Mouse (Mus musculus): Measurements from ENCODE around the gene Gm28308.

The Gm28308 gene

DNA sequence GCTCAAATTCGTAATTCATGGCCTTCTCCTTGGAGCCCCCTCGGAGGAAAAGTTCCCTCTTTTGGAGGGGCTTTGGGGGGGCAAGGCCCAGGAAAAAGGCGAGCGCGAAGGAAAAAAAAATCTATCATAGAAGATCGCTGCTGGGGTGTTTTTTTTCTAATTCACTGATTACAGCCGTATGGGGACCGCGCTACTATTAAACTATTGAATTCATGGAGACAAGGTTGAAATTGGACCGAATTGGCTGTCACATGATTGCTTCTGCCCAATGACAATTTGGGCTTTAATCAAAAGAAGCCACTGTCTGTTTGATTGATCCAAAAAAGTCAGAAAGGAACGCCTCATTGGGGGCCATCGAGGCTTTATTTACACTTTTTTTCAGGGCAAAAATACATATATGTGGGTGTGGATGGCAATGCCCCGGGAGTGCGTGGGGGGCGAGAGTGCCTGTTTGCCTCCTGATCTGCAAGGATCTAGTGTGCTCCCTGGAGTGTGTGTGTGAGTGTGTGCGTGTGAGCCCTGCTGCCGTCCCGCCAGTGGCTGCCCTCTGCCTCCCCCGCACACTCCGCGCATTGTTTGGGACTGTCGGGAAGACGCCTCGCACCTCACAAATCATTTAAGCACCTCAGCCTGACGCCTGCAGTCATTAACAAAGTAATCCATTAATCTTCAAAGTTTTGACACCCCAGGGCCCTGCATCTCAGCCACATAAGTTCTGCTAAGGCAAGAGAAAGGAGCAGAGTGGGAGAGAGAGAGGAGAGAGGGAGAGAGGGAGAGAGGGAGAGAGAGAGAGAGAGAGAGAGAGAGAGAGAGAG is 48.3 kb downstream of the Gm28308 start, which contains the start of gene Hoxa2:
Hoxa2 (minus strand) TSS at position 206 of the 815 bp plus-strand sequence.
- no peak for DNase-seq

DNA sequence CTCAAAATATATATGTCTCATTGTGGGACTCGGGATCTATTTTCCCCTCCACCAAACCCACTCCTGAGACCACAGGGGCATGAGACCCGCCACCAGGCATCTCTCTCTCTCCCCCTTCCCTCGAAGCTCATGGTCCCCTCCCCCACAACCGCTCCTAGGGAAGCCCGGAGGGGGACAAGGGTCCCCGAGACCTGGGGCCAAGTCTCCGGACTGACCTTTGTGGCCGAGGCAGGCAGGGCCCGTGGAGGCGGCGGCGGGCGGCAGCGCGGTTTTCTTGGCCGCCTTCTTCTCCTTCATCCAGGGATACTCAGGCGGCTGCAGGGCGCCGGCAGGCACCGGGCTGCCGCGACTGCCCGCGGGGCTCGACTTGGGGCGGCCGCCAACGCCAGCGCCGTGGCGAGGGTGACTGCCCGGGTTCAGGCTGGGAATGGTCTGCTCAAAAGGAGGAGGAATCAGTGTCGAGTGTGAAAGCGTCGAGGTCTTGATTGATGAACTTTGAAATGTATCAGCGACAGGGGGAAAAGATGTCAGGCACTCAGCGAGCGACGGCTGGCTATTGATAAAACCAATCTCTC is 49.0 kb downstream of the Gm28308 start:
- DNase-seq: no peak

DNA sequence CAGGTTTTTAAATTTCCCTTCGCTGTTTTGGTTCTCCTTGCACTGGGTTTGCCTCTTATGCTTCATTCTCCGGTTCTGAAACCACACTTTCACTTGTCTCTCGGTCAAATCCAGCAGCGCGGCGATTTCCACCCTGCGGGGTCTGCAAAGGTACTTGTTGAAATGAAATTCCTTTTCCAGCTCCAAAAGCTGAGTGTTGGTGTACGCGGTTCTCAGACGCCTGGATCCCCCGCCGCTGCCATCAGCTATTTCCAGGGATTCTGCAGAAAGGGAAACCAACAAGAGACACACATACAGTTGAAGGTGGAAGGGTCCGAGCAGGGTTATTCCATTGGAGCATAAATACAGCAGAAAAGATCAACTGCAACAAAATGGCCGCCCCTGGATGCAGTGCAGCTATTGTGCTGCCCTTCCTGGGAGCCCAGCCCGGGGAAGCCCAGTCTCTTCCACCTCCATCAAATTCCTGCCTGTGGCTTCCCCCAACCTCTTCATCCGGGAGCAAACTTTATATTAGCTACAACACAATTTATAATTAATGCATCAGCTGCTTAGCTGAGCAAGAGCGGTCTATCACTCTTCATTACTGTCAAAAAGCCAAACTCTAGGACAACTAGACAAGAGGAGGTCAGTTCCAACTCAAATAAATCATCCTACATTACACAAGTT is 49.6 kb downstream of the Gm28308 start:
- DNase-seq: no peak

DNA sequence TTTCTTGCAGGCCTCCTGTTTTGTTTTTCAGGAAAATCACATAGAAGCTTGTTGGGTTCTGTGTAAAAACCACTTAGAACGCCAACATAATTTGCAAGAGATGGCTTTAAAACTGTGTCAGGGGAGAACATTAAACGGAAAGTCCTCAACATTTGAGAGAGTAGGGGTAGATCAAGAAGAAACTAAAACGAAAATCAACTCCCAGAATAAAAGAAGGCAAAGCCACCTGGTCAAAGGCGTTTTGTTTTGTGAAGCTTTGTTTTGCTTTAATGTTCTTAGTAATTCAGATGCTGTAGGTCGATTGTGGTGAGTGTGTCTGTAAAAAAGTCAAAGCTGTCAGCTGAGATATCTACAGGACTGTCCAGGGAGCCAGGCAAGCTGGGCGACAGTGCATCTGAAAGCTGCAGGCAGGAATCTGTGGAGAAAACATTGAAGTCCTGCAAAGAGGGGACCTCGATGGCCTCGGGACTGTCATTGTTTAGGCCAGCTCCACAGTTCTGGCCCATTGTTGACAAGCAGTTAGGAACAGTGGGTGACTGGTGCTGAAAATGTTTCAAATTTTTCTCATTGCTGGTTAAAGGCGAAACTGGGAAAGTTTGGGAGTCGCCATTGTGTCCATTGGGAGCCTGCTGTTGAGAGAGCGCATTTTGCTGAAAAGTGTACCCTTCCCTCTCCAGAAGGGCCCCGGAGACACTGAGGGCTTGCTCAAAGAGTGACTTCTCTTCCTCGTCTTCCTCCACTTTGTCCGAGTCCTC is 50.4 kb downstream of the Gm28308 start:
- no peak for DNase-seq

DNA sequence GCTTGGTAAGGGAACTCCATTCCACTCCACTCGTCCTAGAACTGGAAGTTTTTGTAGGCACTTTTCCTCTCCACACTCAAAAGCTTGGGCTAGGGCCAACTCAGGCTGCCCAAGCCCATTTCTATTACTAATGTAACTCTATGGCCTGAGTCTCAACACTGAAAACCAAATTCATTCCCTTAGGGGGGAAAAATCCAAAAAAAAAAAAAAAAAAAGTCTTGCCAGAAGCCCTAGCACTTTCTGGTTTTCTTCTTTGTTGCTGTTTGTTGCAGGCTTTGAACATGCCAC is 51.1 kb downstream of the Gm28308 start:
- no peak for DNase-seq

DNA sequence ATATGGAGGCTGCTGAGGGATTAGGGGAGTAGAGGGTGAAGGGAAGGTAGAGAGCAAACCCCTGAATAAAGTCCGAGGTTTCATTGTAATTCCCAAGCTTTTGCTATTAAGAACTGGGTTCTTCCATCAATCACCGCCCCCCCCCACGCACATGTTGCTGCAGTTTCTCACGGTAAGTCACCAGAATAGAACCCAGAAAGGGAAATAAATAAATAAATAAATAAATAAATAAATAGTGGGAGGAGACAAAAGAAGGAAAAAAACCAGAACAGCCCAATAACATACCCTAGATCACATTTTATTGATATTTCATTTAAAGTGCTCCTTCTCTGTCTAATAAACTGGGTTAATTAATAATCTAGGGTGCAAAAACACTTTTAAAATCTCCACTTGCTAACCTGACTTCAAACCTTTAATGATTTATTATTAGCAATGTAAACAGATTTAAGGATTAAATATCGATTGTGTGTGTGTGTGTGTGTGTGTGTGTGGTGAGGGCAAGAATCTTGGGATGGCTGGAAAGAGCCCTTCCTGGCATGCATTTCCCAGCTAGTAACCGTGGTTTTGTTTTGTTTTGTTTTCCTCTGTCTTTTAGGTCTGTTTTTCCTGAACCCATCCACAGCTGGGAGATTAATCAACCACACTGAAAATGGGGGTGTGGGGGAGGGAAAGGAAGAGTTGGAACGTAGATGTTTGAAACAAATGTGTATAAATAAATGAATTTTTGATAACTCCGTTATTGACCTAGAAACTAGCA is 51.6 kb downstream of the Gm28308 start:
- DNase-seq: no peak

DNA sequence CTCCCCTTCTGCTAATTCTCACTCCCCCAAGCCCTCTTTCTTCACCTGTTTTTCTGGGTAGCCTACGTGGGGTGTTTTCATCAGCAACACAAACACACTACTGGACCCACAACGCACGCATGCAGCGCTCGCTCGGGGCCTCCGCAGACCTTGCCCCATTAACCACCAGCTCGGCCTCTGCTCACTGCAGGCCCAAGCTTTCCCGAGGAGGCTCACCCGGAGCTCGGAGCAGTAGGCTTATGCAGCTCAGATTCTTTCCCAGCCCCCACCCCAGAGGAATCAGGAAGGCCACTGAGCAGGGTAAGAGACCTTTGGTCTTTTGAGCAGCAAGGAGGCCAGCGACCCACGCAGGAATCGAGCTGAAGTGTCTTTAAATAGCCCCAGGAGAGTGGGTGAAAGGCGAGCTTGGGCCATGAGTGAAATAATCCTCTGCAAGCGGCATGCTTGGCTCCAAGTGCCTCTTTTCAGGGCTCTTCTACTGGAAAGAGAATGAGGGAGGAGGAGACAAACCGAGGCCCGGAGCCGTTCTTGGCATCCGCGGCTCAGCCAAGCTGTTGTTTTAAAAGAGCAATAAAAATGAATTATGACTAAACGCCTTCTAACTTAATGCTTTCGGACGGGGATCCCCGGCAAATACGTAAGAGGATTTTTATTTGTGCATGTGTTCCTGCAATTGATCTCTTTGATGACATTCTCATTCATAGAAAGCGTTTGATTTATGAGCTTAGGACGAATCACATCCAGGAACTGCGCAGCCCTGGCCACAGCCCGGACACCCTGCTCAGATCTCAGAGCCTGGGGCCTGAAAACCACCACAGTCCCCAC is 52.4 kb downstream of the Gm28308 start:
- DNase-seq: no peak

DNA sequence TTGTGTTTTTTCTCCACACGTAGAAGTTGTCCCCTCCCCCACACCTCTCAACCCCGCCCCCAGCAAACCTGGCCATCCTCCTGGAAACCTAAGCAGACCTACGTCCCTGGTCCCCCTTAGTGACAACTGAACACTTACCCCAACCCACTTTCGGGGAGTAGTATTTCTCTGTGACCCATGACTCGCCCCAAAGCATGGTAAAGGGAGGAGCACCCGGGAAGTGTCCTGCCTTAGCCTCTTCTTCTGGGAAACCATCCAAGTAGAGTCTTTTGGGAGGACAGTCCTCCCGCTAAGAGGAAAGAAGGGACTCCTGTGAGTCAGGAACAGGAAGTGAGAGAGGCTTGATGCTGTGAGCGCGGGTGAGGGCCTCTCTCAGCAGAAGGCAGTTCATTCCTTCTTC is 53.2 kb downstream of the Gm28308 start:
- no peak for DNase-seq

DNA sequence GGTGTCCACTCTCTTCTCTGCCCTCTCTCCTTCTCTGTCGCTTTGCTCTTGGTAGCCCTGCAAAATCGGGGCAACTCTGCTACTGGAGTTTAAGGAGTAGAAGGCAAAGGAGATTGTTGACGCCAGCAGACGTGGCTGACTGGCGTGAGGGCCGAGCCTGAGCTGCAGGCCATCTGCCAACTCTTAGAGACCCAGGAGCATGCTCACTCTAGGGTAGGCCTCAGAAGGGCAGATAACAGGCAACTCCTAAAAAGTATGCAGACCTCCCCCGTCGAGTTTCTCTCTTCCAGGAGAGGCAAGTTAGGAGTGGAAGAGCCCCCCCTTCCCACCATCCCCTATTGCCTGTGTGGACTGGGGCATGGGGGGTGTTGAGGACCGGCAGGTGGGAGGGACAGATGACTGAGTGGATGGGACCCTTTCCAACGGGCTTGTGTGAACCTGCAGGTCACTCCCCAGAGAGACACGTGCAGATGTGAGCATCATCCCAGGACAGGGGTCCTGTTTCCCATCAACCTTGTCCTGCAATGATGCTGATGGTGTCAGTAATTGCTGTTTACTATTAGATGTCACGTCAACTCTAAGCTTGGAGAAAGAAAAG is 53.9 kb downstream of the Gm28308 start:
- DNase-seq: no peak

DNA sequence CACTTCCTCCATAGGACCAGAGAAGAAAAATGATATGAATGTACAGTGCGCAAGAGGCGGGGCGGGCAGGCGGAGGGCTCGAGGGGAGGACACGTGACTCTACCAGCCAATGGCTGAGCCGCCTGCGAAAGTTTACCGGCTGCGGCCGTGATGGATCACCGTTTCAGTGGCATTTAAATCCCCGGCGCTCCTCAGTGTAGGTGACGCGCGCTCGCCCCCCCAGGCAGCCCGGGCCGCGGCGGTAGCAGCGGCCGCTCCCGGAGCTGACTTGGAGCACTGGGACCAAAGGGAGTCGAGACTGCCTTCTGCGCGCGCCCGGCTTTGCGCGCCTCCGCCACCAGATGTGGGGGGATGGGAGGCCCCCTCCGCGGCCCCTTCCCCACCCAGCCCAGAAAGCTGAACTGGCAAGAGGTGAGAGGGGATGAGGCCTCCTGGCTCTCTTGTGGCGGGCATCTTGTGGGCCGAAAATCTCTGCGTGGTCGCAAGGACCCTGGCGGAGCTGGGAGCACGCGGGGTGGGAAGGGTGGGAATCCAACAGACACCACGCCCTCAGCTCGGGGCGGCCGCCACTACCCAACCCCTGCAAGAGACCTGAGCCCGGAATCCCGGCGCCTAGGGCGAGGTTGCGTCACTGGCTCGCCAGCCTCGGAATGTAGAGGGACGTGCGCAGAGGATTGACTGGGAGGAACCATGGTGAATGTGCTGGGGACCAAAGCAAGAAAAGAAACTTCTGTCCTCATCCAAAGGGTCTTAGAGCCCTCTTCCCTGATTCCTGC is 54.7 kb downstream of the Gm28308 start, which contains the start of gene Hoxa1:
Hoxa1 (minus strand) TSS at position 42 of the 776 bp plus-strand sequence.
- no peak for DNase-seq

DNA sequence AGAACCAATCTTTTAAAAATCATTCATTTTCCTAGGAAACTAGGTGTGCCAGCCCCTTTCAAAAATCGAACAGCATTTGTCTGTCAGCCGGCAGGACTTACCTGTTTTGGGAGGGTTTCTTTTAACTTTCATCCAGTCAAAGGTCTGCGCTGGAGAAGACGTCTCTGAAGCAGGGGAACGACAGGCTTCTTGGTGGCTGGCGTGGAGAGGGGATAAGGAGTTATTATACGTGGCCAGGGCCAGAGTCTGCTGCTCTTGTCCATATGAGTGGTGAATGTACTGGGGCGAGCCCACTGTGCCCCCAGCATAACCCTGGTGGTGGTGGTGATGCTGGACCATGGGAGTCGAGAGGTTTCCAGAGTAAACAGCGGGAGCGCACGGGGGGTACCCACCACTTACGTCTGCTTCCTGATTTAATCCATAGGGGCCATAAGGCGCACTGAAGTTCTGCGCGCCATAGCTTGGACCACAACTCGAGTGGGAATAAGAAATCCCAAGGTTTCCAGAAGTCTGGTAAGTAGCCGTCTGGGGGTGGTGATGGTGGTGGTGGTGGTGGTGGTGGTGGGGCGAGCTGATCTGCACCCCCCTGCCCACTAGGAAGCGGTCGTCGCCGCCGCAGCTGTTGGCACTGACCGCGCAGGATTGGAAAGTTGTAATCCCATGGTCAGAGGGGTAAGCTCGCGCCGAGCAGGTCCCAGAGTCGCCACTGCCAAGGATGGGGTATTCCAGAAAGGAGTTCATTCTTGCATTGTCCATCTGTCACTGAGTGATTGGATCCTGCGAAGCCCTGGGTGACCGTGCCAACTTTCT is 55.5 kb downstream of the Gm28308 start:
- DNase-seq: no peak

DNA sequence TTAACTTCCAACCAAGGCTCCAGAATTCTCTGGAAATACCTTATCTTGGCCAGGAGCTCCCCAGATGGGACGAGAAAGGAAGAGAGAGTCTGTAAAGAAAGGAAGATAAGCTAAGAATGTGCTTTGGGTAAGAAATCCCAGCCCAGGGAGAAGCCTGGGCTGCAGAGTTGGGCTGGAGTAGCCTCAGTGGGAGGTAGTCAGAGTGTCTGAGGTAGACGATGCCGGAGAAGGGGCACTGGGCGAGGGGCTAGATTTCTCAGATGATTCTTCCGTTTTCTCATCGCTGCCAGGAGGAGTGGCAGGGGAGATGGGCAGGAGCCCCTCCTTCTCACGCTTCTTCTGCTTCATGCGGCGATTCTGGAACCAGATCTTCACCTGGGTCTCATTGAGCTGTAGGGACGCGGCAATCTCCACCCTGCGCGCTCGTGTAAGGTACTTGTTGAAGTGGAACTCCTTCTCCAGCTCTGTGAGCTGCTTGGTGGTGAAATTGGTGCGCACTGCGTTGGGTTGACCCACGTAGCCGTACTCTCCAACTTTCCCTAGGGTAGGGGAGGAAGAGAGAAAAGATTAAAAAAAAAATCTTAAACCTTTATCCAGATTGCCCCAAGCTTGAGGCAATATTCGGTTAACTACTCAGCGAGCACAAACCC is 56.5 kb downstream of the Gm28308 start:
- no peak for DNase-seq

DNA sequence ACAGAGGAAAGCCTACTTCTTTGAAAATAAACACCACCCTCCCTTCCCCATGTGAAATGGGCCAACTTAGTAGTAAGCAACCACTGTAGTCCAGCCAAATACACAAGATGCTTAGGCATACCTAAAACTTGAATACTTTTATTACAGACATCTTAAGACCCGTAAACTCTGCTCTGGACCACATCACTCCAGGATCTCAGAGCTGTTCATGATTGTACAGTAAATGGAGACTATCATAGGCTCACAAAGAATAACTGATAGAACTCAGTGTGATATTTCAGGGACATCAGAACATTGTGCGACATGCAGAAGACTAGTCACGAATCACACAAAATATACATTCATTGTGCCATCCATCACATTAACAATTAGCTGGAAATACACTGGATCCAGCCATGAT is 57.7 kb downstream of the Gm28308 start:
- no peak for DNase-seq

DNA sequence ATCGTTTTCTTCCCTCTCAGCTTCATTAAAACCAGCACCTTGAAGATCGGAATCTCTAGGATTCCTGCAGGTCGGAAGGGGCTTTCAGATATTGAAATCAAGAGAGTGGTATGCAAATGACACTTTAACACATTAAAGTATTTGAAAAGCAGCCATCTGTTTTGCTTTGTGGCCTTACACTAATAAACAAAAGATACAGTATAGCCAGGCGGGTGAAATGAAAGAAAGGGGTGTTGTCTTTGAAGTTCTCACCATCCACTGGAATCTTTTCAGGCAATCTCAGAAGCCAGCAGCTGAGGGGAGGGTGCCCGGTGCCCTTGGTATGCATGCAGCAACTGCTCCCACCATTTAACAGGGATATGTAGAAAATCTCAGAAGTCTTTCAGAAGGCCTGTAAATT is 59.1 kb downstream of the Gm28308 start:
- no peak for DNase-seq

DNA sequence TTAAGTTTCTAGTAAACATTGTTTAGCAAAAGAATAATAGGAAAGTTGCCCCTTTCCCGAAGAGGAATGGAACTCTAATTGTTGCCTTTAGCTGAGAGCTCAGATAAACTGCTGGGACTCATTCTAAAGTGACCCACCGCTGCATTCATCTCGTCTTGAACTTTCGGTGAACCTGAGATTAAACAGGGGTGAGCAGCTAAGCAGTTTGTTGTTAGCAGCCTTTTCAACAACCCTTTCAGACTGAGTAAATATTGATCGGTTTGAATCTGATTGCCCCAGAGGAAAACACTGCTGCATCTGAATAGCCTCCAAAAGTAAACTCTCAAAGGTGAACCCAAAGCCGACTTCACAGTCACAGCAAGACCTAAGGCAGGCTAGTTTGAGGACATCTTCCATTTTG is 59.9 kb downstream of the Gm28308 start:
- DNase-seq: no peak

DNA sequence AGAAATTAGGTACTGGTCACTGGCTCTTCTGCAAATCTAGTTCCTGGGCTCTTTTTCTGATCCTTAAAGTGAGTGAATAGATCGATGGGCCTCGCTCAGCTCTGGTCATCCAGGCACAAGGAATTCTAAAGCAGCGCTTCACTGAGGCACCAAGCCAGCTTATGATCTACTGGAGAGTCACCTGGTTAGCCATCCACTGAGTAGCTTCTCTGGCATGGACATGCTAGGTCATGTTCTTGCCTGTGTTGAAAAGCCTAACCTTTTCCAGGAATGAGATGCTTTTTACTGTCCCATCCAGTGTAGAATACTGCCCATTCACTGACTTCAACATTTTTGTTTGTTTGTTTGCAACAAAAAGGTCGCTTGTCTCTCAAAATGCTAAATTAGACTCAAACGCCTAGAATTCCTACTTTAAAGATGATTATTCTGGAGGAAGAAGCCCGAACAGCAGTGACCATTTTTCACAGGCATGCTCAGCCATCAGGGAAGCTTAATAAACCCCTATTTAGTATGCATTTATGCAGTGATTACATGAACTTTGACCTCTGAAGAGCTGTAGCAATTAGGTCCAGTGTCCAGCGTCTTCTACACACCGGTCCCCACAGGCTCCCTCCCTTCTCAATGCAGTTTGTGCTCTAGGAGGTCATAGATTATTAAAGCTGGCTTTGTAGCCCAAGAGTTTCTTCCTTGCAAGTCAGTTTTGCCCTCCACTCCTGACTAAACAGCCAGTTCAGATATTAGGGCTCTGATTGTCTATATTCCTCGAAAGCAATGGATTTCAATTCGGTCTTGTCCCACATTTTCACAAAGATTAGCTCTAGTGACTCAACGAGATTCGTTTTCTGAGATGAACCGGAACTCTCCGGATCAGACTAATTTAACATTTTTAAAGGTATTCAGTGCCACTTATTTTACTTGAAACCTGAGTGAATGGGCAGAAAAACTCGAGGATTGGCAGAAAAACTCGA is 60.6 kb downstream of the Gm28308 start:
- DNase-seq: no peak

DNA sequence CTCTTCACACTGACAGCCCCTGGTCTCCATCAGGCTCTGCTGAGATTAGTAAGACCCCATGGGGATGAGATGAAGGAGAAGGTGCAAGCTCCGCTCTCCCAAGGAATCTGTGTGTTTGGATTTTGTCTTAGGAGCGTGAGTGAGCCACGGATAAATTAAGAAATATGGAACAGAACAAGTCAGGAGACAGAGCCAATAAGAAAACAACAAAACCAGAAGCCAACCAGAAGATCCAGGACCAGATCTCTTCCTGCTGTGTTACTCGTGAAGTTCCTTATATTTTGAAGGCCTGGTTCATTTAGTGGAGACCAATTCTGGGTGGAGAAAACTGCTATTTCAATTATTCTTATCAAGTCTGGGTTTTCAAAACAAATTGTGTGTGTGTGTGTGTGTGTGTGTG is 61.6 kb downstream of the Gm28308 start:
- DNase-seq: no peak

DNA sequence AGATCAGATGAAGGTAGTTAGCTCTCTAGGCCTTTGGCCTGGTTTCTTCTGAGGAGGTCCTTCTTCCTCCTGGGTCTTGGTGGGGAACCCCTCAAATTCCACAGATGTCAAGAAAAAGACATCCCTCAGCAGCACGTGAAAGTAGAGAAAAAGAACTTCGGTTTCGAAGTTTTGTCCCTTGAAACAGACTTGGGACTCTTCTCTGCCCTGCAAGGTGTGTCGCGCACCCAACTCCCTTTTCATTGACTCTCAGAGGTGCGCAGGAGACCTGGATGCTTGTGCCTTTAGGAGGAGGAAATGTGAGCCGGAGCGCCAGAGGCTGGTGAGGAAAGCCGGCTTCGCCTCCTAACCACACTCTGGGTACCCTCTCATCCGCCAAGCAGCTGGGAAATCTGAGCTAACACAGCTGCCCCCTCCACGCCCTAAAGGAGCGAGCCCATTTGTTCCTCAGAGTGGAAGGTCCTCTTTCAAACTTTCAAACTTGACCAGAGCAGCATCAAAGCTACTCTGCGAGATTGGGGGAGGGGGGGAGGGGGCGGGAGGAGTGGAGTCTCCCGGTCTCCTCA is 62.7 kb downstream of the Gm28308 start:
- no peak for DNase-seq
